Mouse (Mus musculus): ENCODE data around the gene Tsfm.
"Not testable (repeated sequence)": the region's sequence is repeated elsewhere in the genome, so short reads cannot be mapped to it uniquely, and the experiment has no call there.

Gene Tsfm

GRCm38 (mm10) chr10:127063913-127064870 lies 33.6 kb upstream of the Tsfm start:
- DNase-seq, result no peak

DNA sequence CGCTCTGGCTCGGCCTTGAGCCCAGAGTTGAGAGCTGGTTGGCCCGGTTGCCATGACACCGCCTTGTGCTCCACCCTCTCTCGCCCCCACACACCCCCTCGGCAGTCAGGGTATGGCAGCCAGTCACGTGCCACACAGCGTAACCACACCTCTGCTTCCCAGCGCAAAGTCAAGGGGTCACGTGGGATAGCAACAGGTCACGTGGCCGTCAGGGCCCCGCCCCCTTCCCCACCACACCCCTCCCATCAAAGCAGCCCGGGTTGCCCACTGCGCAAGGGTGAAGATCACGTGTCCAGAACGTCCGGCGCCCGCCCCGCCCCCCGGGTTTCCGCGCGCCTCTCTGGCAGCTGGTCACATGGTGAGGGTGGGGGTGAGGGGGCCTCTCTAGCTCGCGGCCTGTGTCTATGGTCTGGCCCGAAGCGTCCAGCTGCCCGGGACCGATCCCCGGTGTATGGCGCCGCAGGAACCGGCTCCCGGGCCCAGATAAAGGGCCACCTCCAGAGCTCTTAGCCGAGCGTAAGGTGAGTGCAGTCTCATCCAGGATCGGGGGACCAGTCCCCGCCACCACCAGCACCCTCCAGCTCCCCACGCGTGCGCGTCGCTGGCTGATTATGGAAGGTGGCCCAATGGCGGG lies 32.7 kb upstream of the Tsfm start, which contains the start of gene Cdk4:
Gene Cdk4 (plus strand): TSS at position 296 of the 634 bp plus-strand sequence.
- peak; percentile 99 for DNase-seq

DNA sequence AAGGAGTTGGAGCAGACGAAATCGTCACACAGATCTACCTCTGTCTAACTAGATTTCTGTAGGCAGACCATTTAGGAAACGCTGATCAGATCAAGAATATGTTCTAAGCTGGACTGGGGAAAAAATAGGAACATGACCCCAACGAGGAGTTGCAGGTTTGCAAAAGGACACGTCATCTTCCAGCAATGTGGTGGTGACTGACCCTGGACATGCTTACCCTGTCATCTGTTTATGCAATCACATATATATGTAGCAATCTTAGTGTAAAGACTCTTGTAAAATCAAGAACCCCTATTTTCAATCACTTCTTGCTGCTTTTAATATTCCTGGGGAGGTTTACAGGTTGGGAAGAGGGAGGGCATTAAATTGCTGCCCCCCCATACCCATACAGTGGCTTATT lies 31.9 kb upstream of the Tsfm start:
- DNase-seq, result no peak

- DNase-seq, result not testable (repeated sequence)
Observed at GRCm38 (mm10) chr10:127062101-127062500, 31.5 kb upstream of the Tsfm start.

DNA sequence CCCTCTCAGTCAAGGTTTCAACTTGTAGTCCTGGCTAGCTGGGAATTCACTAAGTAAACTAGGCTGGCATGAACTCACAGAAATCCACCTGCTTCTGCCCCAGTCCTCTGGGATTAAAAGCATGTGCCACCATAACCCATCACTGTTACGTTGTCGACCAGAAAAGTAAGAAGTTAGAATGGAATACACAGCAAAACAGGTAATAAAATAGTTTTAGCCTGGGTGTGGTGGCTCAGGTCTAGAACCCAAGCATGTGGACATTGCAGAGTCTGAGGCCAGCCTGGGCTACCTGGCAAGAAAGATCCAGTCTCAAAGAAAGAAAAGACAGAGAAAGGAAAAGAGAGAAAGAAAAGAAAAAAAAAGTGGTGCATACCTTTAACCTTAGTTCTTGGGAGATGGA lies 30.9 kb upstream of the Tsfm start:
- no peak for DNase-seq

DNA sequence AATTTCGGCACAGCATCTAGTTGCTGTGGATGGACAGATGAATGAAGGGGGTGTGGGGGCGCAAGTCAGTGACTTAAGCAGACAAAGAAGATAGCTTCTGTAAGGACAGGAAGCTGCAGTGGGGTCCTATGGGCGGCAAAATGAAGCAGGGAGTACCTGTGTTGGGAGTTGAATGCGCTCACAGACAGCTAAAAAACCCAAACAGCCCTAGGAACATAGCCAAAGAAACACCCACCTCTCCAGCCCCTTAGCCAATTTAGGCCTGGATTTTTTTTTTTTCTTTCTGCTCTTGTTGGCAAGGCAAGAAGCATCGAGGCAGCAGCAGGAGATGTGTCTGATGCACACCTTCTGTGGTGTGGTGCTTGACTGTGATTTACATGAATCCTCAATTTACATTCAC lies 30.4 kb upstream of the Tsfm start:
- no peak for DNase-seq

GRCm38 (mm10) chr10:127059968-127060916 lies 29.6 kb upstream of the Tsfm start, which contains the start of gene March9:
Gene March9, minus strand, starts transcription at chr10:127060184.
- peak; percentile 82 for DNase-seq

GRCm38 (mm10) chr10:127059174-127059967 lies 28.7 kb upstream of the Tsfm start:
- peak; percentile 16 for DNase-seq

DNA sequence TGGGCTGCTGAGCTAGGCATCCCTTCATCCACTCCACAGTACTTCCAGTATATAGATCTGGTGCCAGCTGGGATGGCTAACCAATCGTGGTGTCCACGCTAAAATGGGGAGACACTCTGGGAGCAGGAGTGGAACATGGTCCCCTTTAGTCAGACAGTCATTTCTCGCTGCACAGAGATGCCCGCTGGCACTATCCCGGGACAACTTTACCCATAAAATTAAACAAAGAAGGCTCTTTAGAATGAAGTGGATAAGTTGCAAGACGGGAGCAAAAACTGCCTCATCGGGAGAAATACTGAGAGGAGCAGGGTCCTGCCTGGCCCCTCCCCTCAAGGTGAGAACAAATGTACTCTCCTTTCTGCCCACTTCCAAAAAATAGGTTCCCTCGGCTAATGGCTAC lies 28.1 kb upstream of the Tsfm start:
- DNase-seq, result peak; percentile 16

DNA sequence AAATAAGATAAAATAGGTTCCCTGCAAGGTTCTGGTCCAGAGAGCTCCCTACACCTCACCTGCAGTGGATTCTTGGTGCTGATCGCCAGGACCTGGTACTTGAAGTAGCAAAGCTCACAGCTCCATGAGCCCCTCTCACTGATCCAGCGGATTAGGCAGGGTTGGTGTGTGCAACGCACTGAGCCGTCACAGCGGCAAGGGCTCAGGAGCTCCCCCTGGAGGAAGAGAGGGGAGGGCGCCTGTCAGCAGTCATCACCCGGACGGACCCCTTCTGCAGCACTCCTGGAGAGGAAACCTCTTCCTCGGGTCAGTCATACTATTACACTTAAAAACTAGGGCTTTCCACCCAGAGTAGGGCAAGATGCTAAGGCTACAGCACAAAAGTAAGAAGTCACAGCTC lies 27.5 kb upstream of the Tsfm start:
- DNase-seq, result peak; percentile 80

- no peak for DNase-seq
Observed at GRCm38 (mm10) chr10:127056490-127056889, 25.9 kb upstream of the Tsfm start.

GRCm38 (mm10) chr10:127055406-127055805 lies 24.8 kb upstream of the Tsfm start:
- no peak for DNase-seq

DNA sequence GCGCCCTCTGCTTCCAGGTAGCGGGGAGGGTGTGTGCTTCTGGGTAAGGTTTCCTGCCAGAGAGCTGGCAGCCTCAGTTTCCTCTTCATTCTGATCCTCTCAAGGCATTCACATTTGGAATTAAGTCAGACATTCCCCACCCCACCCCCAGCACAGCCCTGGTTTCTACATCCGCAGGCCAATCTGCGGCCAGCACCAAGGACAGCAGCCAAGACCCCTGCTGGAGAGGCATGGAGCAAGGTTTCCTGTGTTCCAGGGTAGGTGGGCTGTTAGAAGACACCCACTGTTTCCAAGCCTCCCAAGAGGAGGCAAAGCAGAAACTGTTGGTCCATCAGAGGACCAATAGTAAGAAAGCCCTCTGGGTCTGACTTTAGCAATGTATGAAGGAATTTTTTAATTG lies 24.0 kb upstream of the Tsfm start:
- DNase-seq, result no peak

DNA sequence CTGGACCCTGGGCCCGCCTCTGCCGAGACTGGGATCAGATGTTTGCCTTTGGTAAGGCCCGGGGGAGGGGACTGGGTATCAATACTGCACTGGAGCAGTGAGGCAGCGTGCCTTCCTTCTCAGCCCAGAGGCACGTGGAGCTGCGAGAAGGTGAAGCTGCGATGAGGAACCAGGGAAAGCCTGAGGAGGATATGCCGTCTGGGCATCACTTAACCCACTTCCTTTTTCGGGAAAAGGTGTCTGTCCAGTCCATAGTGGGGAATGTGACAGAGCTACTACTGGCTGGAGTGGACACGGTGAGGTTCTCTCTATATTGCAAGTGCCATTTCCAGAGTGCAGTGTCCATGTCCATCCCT lies 19.5 kb upstream of the Tsfm start:
- no peak for DNase-seq

DNA sequence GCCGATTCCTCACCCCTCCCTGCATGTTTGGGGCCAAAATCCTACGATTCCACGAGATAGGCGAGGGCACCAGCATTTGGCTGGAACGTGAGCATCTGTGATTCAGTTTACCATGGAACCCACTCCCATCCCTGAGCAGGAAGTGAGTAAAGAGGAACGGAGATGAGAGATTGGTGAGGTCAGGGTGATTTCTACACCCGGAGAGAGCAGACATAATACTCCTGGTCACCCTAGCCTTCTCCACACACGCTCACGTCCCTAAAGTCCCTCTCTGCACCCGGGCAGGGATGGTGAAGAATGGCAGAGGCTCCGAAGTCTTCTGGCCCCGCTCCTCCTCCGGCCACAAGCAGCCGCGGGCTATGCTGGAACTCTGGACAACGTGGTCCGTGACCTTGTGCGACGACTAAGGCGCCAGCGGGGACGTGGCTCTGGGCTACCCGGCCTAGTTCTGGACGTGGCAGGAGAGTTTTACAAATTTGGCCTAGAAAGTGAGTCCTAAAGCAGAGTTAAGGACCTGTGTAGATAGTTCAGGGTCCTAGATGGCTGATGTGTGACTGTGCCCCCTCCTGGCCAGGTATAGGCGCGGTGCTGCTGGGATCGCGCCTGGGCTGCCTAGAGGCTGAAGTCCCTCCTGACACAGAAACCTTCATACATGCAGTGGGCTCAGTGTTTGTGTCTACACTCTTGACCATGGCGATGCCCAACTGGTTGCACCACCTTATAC lies 18.9 kb upstream of the Tsfm start:
- DNase-seq, result peak; percentile 57

DNA sequence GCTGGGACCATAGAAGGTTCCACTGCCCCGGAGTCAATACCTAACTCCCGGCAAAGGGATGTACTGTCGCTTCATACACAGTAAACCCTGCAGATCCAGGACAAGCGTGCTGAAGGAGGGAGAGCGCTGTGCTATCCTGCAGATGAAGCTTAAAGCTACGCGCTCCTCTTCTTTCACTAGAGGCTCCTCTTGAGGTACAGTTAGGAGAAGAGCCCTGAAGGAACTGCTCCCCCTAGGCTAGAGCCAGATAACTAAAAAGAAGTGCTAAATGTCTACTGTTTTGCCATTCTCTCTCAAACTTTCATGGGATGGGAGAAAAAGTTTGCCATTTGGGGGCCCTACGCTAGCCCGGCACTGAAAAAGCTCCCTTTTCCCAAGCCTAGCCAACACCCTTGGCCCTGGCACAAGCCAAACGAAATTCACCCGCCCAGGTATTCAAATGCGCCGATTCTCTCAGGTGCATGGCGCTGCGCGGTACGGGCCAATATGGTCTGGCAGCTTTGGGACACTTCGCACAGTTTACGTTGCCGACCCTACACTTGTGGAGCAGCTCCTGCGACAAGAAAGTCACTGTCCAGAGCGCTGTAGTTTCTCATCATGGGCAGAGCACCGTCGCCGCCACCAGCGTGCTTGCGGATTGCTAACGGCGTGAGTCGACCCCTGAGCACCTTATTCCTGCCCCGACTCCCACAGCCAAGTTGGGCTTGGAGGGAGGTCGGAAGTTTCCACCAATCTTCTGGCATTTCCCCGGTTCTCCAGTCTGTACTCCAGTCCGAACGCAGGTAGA lies 18.2 kb upstream of the Tsfm start:
- DNase-seq, result peak; percentile 58

GRCm38 (mm10) chr10:127047954-127048353 lies 17.3 kb upstream of the Tsfm start, which contains the start of gene Cyp27b1:
Gene Cyp27b1, plus strand, starts transcription at chr10:127048250.
- no peak for DNase-seq

GRCm38 (mm10) chr10:127043187-127043586 lies 12.5 kb upstream of the Tsfm start:
- peak; percentile 75 for DNase-seq

DNA sequence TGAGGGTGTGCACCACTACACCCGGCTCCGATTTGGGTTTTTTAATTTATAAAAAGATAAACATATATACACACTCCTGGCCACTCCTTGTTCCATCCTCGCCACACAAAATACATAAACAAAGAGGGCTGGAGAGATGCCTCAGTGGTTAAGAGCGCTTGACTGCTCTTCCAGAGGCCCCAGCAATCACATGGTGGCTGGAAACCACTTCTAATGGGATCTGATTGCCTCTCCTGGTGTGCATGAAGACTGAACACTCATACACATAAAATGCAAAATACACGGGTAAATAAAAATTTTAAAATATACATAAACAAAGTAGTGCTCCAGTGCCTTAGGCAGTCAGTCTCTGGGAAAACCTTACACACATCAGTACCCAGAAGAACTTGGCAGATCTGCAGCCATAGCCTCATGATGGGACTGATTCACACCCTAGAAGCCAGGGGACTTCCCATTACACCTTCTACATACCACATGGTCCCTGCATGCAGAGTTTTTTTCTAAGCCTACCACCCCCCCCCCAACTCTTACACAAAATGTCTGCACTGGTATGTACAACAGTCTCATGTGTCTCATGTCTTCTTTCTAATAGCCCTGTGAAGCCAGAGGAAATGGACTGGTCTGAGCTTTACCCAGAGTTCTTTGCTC lies 12.0 kb upstream of the Tsfm start:
- DNase-seq, result no peak

DNA sequence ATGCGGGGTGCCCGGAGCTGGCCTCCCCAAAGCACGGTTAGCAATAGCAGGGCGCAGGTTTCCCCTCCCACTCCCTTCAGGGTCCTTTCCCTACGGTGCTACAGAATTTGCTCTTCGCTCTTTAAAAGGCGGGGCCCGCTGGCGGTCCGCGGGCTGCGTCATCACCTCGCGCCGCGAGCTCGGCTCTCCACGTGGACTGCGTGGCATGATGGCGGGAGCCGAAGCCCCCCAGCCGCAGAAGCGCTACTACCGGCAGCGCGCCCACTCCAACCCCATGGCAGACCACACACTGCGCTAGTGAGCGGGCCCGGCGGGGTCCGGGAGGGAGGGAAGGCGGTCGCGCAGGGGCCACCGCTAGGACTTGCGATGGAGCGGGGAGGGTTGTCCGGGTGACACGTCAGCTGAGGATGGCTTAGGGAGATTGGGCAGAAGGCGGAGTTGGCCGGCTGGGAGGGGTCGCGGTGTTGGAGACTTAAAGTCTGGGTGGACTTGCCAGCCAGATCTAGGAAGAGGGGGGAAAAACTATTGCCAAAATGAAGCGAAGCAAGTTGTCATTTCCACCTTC lies 11.2 kb upstream of the Tsfm start:
- peak; percentile 94 for DNase-seq
